Mouse (Mus musculus) testis, postnatal 10 days (tissue): ENCODE measurements around the gene Epb41.

Experiments used
- DNase-seq: peaks from one replicate; pipeline ENCODE4 v3.0.0; 2021; ENCODE audit warnings: low spot score

Epb41 gene

GRCm38 (mm10) chr4:131888564-131888963, 186.6 kb downstream of the Epb41 start:
- no peak for DNase-seq

- no peak for DNase-seq
Measured at GRCm38 (mm10) chr4:131885376-131885775, 189.7 kb downstream of the Epb41 start.

GRCm38 (mm10) chr4:131883571-131883970, 191.6 kb downstream of the Epb41 start:
- DNase-seq: no peak

- no peak for DNase-seq
Measured at GRCm38 (mm10) chr4:131881306-131881705, 193.8 kb downstream of the Epb41 start.

GRCm38 (mm10) chr4:131879692-131880091, 195.4 kb downstream of the Epb41 start:
- DNase-seq: no peak

- DNase-seq: no peak
Measured at GRCm38 (mm10) chr4:131876836-131877235, 198.3 kb downstream of the Epb41 start.

GRCm38 (mm10) chr4:131875242-131875641, 199.9 kb downstream of the Epb41 start:
- DNase-seq: no peak

GRCm38 (mm10) chr4:131874567-131874966, 200.6 kb downstream of the Epb41 start:
- no peak for DNase-seq

- DNase-seq: no peak
Measured at GRCm38 (mm10) chr4:131874169-131874536, 201.0 kb downstream of the Epb41 start.
